Mouse (Mus musculus) midbrain, embryonic 14.5 days (tissue): ENCODE measurements around the gene Shisa3. TPM values are rescaled to one million over a fixed set of nuclear protein-coding genes. Genes with fewer than 3 reads are reported as not detected.

Source experiments
- microRNA-seq: library from miRNA; unstranded; fragments of <30 nt; microRNA quantifications from one replicate; pipeline ENCODE4, GENCODE M21; 2016
- polyA plus RNA-seq: library from polyadenylated mRNA; unstranded; fragments of >200 nt; fragmentation: Nextera tagmentation; extraction: Ambion mirVana; gene quantifications from 2 replicates; pipeline ENCODE4 v1.2.1, GENCODE M21; 2014

Gene Shisa3
- polyA plus RNA-seq, 1 experiment from 2014 or later: 32.7 TPM

Small RNA genes lying within 50 kb of the gene (microRNA-seq; reads per million reads assigned to microRNA genes)
- gene Gm23617: not detected

Other genes with a start within 250 kb of the Shisa3 start
- gene Bend4, start 179.6 kb upstream of the Shisa3 start, polyA plus RNA-seq: 15.4 and 15.6 TPM in 2 replicates
- gene Atp8a1, start 239.6 kb downstream of the Shisa3 start, polyA plus RNA-seq: 42.0 and 54.7 TPM in 2 replicates